Mouse (Mus musculus) intestine, embryonic 16.5 days (tissue): ENCODE results near the gene Cacna1c. TPM values are rescaled to one million over a fixed set of nuclear protein-coding genes. Genes with fewer than 3 reads are reported as not detected.
A peak's percentile ranks its signal among the peaks of the same experiment; 100 is the strongest.

Source experiments
- ATAC-seq: fragments of 200-750 bp; cut with Nextera tagmentation; 2 replicates; pipeline ENCODE4 v1.8.0; 2017; ENCODE audit warnings: moderate TSS enrichment, moderate library complexity
- H3K27ac ChIP-seq: fragments of 300-500 bp; sonication (generic); 2 replicates; pipeline ENCODE4 v1.5.1; 2014; ENCODE audit warnings: mild to moderate bottlenecking, low read length
- H3K27me3 ChIP-seq: fragments of 300-500 bp; sonication (generic); replicated peaks from 2 replicates; pipeline ENCODE4 v1.6.1; 2014; ENCODE audit warnings: low read length, control low read depth, mixed read lengths; ENCODE audit not compliant: control insufficient read depth, insufficient read depth
- H3K36me3 ChIP-seq: fragments of 300-500 bp; sonication (generic); 2 replicates; pipeline ENCODE4 v1.6.1; 2014; ENCODE audit warnings: low read length, control low read depth; ENCODE audit not compliant: control insufficient read depth, insufficient read depth
- H3K4me1 ChIP-seq: fragments of 300-500 bp; sonication (generic); 2 replicates; pipeline ENCODE4 v1.6.1; 2014; ENCODE audit warnings: low read length, control low read depth, mixed read lengths; ENCODE audit not compliant: control insufficient read depth, insufficient read depth
- H3K4me2 ChIP-seq: fragments of 300-500 bp; sonication (generic); 2 replicates; pipeline ENCODE4 v1.6.1; 2014; ENCODE audit warnings: low read depth, low read length, control low read depth
- H3K4me3 ChIP-seq: fragments of 300-500 bp; sonication (generic); 2 replicates; pipeline ENCODE4 v1.5.1; 2014; ENCODE audit warnings: mild to moderate bottlenecking, low read length
- H3K9ac ChIP-seq: fragments of 300-500 bp; sonication (generic); 2 replicates; pipeline ENCODE4 v1.6.1; 2014; ENCODE audit warnings: low read depth, low read length
- H3K9me3 ChIP-seq: fragments of 300-500 bp; sonication (generic); 2 replicates; pipeline ENCODE4 v1.6.1; 2016; ENCODE audit warnings: low read length, control low read depth; ENCODE audit not compliant: control insufficient read depth
- WGBS: fragments of 180-500 bp; shearing (Covaris S2); extraction: QIAGEN DNeasy Blood & Tissue Kit; methylation state at CpG from one replicate; pipeline ENCODE4 v1.1.7; 2014; 5-methylcytosine and 5-hydroxymethylcytosine counted together
- polyA plus RNA-seq: library from polyadenylated mRNA; unstranded; fragments of >200 nt; fragmentation: Nextera tagmentation; extraction: Ambion mirVana; gene quantifications from 2 replicates; pipeline ENCODE4 v1.2.1, GENCODE M21; 2015

Cacna1c gene
- polyA plus RNA-seq, 1 experiment from 2014 or later, result 1.8 TPM

DNA sequence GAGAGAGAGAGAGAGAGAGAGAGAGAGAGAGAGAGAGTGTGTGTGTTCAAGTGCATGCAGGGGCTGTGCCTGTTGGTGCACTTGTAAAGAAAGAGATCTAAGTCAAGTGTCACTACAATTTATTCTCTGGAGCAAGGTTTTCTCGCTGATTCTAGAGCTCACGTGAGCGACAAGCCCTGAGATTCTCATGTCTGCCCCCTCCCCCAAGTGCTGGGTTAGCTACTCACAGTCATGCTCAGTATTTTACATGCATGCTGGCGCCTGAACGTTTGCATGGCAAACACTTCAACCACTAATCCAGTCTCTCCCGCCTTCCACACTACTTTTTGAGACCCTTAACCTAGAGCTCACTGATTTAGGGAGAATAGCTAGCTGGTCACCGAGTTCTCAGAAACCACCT, 99.7 kb downstream of the Cacna1c start:
- Histone ChIP-seq H3K9me3 (no peaks in the 10 kb centered on the region), H3K4me1 (no peaks in the 10 kb centered on the region), H3K4me2 (no peak overlapping the region), H3K27me3 (no peaks in the 10 kb centered on the region), H3K27ac (no peak overlapping the region), H3K9ac (no peak overlapping the region), H3K4me3 (no peak overlapping the region), H3K36me3 (no peaks in the 10 kb centered on the region)
- WGBS, result 65% methylated on average over 7 of the region's 7 CpGs
- no peak for ATAC-seq

DNA sequence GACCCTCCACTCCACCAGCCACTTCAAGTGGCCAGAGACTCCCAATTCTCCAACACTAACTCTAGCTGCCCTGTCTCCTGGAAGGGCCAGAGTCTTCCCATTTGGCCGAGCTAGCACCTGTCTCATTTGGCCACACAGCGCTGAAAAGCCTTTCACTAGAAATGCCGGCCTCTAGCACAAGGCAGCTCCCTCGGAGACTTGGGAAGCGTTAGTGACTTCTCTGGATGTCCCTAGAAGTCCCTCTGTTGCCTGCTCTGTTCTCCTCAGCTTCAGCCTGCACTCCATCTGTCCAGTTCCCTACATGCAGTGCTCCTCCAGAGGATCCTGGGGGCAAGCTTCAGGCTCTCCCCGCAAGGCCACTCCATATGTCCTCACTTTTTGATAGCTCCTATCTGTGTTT, 101.1 kb downstream of the Cacna1c start:
- Histone ChIP-seq H3K4me1 (no peaks in the 10 kb centered on the region), H3K4me2 (no peak overlapping the region), H3K27me3 (no peaks in the 10 kb centered on the region), H3K9ac (no peak overlapping the region), H3K4me3 (no peak overlapping the region), H3K36me3 (no peaks in the 10 kb centered on the region), H3K27ac (no peak overlapping the region), H3K9me3 (no peaks in the 10 kb centered on the region)
- no peak for ATAC-seq
- WGBS, result 80% methylated on average over 6 of the region's 6 CpGs

DNA sequence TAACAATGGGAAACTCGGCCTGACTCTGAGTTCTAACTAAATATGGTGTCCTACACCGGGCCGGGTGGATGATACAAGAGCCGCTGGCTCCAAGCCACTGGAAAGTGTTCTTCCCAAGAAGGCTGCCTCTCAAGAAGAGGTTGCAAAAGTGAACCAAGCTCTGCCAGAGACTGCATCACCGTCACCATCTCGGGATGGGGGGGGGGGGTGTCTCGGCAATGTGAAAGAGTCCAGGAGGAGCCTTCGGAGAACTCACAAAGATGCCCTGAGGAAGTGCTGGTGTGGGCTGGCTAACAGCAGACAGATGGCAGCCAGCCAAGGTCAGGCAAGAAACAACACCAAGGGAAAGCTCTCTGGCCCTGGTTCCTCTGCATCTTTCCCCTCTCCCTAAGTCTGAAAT, 107.0 kb downstream of the Cacna1c start:
- 53% methylated on average over 8 of the region's 8 CpGs for WGBS
- H3K4me3 ChIP-seq, result no peak overlapping the region
- no peaks in the 10 kb centered on the region for H3K27me3 ChIP-seq
- H3K4me1 ChIP-seq, result peaks cover 10% of the 10 kb centered on the region; the same call in 1 of the 2 replicates
- no peak overlapping the region for H3K9ac ChIP-seq
- H3K27ac ChIP-seq, result peak overlapping the region; percentile 68
- peak; percentile 33; the same call in 1 of the 2 replicates for ATAC-seq
- H3K36me3 ChIP-seq, result no peaks in the 10 kb centered on the region
- no peak overlapping the region for H3K4me2 ChIP-seq
- no peaks in the 10 kb centered on the region for H3K9me3 ChIP-seq

DNA sequence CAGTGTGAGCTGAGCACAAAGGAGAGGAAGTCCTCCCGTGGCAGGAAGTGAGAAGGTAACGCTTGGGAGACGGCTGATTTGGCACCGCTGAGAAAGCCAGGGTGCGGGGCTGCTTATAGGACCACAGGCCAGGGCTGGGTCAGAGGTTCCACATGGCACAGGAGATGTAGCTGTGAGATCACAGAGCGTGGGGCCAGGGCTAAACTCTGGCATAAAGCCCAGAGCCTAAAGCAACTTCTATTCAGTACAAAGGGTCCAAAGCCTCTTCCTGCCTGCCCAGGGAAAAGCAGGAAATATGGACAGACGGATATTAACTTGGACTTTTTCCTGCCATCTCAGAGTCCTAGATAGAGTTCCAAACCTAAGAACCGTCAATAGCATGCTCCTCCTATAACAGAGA, 107.8 kb downstream of the Cacna1c start:
- ATAC-seq, result no peak
- H3K36me3 ChIP-seq, result no peaks in the 10 kb centered on the region
- peak overlapping the region; percentile 50; the same call in 1 of the 2 replicates for H3K27ac ChIP-seq
- H3K4me1 ChIP-seq, result peaks cover 10% of the 10 kb centered on the region; the same call in 1 of the 2 replicates
- no peaks in the 10 kb centered on the region for H3K9me3 ChIP-seq
- H3K4me3 ChIP-seq, result no peak overlapping the region
- 63% methylated on average over 8 of the region's 8 CpGs for WGBS
- no peak overlapping the region for H3K4me2 ChIP-seq
- H3K27me3 ChIP-seq, result no peaks in the 10 kb centered on the region
- H3K9ac ChIP-seq, result no peak overlapping the region; the same call in 1 of the 2 replicates

DNA sequence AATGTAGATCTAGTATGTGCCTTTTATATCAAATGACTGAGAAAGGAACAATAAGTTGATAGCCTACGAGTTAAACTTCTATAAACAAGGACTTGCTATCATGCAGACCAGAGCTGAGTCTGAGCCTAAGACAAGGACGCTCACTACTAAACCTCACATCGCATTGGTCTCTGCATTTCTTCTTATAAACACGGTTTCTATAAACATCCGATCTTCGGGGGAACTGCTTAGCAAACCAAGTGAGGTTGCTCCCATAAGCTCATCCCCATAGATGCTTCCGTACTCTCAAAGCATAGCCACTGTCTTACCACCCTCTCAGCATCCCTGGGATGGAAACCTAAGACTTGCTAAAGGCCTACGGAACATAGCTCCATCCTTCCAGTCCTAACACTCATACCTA, 108.3 kb downstream of the Cacna1c start:
- Histone ChIP-seq H3K4me1 (peaks cover 10% of the 10 kb centered on the region; the same call in 1 of the 2 replicates), H3K27me3 (no peaks in the 10 kb centered on the region), H3K27ac (peak overlapping the region; percentile 50; the same call in 1 of the 2 replicates), H3K9me3 (no peaks in the 10 kb centered on the region), H3K4me3 (no peak overlapping the region), H3K4me2 (no peak overlapping the region), H3K9ac (no peak overlapping the region; the same call in 1 of the 2 replicates), H3K36me3 (no peaks in the 10 kb centered on the region)
- 61% methylated on average over 8 of the region's 8 CpGs for WGBS
- ATAC-seq, result no peak

DNA sequence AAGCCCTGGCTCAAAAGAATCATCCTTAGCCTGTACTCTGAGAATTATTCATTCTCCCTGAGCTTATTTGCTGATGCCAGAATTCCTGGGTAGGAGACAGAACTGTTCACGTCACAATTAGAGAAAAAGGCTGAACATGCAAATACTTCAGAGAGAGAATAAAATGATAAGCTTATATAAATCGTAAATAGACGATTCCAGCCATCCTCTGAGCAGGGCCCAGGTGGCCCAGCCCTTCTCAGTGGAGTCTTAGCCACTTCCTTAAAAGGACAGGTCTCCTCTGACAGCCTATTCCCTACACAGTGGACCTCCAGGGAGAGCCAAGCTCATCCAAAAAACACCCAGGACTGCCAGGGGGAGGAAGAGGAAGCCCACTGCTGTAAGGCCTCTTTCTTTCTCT, 110.4 kb downstream of the Cacna1c start:
- peak; percentile 64; the same call in 1 of the 2 replicates for ATAC-seq
- H3K4me1 ChIP-seq, result peaks cover 10% of the 10 kb centered on the region; the same call in 1 of the 2 replicates
- H3K4me2 ChIP-seq, result no peak overlapping the region
- H3K27ac ChIP-seq, result peak overlapping the region; percentile 25
- no peaks in the 10 kb centered on the region for H3K36me3 ChIP-seq
- no peak overlapping the region for H3K9ac ChIP-seq
- 53% methylated on average over 3 of the region's 3 CpGs for WGBS
- H3K27me3 ChIP-seq, result no peaks in the 10 kb centered on the region
- no peak overlapping the region for H3K4me3 ChIP-seq
- no peaks in the 10 kb centered on the region for H3K9me3 ChIP-seq

DNA sequence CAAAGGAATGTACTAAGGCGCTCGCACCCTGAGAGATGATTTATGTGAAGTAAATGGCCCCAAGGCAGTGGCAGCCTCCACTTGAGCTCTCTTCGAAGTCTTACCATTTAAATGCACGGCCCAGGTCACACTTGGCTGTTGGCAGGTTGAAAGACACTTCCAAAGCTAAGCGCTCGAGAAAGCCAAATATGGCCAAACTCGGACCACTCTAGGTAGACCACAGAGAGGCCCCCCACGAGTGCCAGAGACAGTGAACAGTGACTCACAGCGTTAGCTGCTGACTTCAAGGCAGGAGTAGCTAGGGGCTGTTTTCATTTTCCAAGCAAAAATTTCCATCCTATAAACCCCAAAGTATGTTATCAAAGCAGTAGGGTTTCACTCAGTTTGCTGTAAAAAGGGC, 111.7 kb downstream of the Cacna1c start:
- H3K27me3 ChIP-seq, result no peaks in the 10 kb centered on the region
- H3K27ac ChIP-seq, result peak overlapping the region; percentile 70
- H3K4me1 ChIP-seq, result peaks cover 10% of the 10 kb centered on the region; the same call in 1 of the 2 replicates
- no peak overlapping the region for H3K9ac ChIP-seq
- H3K4me2 ChIP-seq, result no peak overlapping the region
- no peak overlapping the region for H3K4me3 ChIP-seq
- H3K36me3 ChIP-seq, result no peaks in the 10 kb centered on the region
- H3K9me3 ChIP-seq, result no peaks in the 10 kb centered on the region
- 54% methylated on average over 9 of the region's 9 CpGs for WGBS
- ATAC-seq, result no peak

DNA sequence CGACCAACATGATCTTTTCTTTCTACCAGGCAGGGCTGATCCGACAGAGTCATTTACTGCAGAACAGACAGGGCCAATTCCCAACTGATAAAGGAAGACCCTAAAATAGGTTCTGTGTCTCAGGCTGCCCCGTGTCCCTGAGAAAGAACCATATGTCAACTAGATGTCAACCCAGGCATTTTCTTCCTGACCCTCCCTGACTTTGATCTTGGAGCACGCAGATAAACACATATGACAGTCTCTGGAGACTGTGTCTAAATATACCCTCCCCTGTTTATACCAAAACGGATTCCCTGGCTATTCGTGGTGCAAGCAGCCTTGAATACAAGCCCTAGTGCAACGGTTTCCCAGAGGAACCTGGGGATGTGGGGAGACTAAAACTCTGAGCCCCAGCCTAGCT, 112.7 kb downstream of the Cacna1c start:
- Histone ChIP-seq H3K4me2 (no peak overlapping the region), H3K9ac (no peak overlapping the region), H3K9me3 (no peaks in the 10 kb centered on the region), H3K27me3 (no peaks in the 10 kb centered on the region), H3K36me3 (no peaks in the 10 kb centered on the region), H3K4me1 (peaks cover 5% of the 10 kb centered on the region; the same call in 1 of the 2 replicates), H3K27ac (peak overlapping the region; percentile 70; the same call in 1 of the 2 replicates), H3K4me3 (no peak overlapping the region)
- WGBS, result 47% methylated on average over 7 of the region's 7 CpGs
- ATAC-seq, result no peak

DNA sequence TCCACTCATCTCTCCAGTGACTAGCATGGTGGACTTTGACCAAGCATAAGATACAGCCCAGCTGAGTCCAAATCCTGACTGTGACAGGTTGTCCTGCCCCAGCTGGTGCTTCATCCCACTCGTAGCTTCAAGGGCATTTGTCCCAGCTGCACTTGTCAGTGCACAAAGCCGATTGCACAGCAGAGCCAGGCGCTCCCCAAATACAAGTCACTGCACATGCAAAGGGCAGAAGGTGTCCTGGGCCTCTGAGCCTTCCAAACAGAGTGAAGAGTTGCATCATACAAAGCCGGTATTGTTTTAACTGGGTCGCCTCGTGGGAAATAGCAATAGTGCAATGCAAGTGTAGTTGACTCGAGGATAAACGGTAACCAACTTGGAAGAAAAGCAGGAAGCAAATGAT, 113.6 kb downstream of the Cacna1c start:
- ATAC-seq, result no peak

DNA sequence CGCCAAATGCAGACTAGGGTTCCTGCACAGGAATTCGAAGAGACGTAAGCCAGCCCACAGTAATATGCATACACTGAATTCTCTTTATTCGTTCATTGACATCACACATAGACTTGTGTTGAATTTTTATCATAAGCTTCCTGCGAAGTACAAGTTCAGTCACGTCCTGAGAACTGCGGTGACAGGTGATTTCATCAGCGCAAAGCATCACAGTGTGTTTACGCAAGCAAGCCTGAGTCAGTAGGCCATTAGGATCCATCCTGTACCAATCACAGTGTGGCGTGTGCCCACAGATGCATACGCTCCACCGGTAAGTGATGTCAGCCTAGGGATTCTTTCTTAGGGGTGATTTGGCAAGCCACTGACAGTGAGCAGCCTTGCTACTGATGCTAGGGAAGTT, 114.6 kb downstream of the Cacna1c start:
- Histone ChIP-seq H3K27me3 (no peaks in the 10 kb centered on the region), H3K4me2 (no peak overlapping the region), H3K4me3 (no peak overlapping the region), H3K4me1 (no peaks in the 10 kb centered on the region), H3K9ac (no peak overlapping the region), H3K9me3 (no peaks in the 10 kb centered on the region), H3K36me3 (no peaks in the 10 kb centered on the region), H3K27ac (no peak overlapping the region)
- 92% methylated on average over 12 of the region's 12 CpGs for WGBS
- ATAC-seq, result no peak

More for the DNA sequence above, 113.6 kb downstream of the Cacna1c start:
- Histone ChIP-seq H3K4me3 (no peak overlapping the region), H3K9ac (no peak overlapping the region), H3K27ac (no peak overlapping the region), H3K36me3 (no peaks in the 10 kb centered on the region), H3K4me1 (no peaks in the 10 kb centered on the region), H3K4me2 (no peak overlapping the region), H3K9me3 (no peaks in the 10 kb centered on the region), H3K27me3 (no peaks in the 10 kb centered on the region)
- WGBS, result 70% methylated on average over 8 of the region's 8 CpGs
